Mouse (Mus musculus): ENCODE measurements around the gene Gpn2. TPM values are rescaled to one million over a fixed set of nuclear protein-coding genes. Genes with fewer than 3 reads are reported as not detected.
A peak's percentile ranks its signal among the peaks of the same experiment; 100 is the strongest.

Gene Gpn2
- polyA plus RNA-seq, 1 experiment, result 8.1 TPM

GRCm38 (mm10) chr4:133605330-133605729, 21.2 kb downstream of the Gpn2 start:
- no peaks in the 10 kb centered on the region for H3K4me1 ChIP-seq (ENCODE audit: control insufficient read depth, insufficient read depth, insufficient read length, low read length)
- no peak overlapping the region for H3K4me3 ChIP-seq (ENCODE audit: insufficient read depth, low read depth, low read length)
- H3K27ac ChIP-seq (replicated peaks; ENCODE audit: low read depth, low read length), result no peak overlapping the region

DNA sequence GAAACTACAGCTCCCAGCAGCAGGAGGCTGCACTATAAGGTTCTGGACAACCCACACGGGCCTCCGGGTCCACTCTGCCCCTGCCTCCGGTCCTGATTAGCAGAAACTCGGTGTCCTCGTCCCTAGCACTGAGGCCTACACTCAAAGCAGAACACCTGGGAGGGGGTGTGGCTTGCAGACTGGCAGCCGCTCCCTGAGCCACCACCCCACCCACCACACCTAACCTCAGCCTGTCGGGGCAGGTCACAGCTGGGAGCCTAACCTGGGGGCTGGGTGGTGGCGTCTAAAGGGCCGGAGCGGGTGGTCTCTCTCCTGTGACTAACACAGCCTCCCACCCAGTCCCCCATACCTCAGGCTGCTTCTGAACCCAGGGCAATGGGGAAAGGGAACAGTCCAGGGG, 23.1 kb downstream of the Gpn2 start:
- Histone ChIP-seq H3K27ac (replicated peaks; ENCODE audit: low read depth, low read length) (no peak overlapping the region), H3K4me1 (ENCODE audit: control insufficient read depth, insufficient read depth, insufficient read length, low read length) (no peaks in the 10 kb centered on the region), H3K4me3 (ENCODE audit: insufficient read depth, low read depth, low read length) (no peak overlapping the region)

GRCm38 (mm10) chr4:133609719-133610118, 25.6 kb downstream of the Gpn2 start:
- Histone ChIP-seq H3K27ac (replicated peaks; ENCODE audit: low read depth, low read length) (no peak overlapping the region), H3K4me1 (ENCODE audit: control insufficient read depth, insufficient read depth, insufficient read length, low read length) (0 out of 2 replicates have a peak, but pooled peaks cover under 1% of the 10 kb centered on the region), H3K4me3 (ENCODE audit: insufficient read depth, low read depth, low read length) (no peak overlapping the region)

DNA sequence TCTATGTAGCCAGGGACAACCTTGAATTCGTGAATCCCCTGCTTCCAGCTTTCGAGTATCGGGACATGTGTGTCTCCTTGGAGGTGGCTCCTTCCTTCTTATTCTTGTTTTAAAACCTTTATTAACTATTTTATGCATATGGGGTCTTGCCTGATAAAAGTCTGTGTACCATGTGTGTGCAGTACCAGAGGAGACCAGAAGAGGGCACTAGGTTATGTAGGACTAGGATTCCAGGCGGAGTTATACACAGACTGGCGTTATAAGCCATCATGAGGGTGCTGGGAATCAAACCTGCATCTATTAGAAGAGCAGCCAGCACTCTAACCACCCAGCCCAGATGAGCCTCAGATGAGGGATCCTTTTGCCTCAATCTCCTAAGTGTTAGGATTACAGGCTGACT, 27.7 kb downstream of the Gpn2 start:
- Histone ChIP-seq H3K4me1 (ENCODE audit: control insufficient read depth, insufficient read depth, insufficient read length, low read length) (peaks cover 19% of the 10 kb centered on the region), H3K27ac (replicated peaks; ENCODE audit: low read depth, low read length) (no peak overlapping the region), H3K4me3 (ENCODE audit: insufficient read depth, low read depth, low read length) (no peak overlapping the region)

- H3K4me1 ChIP-seq (ENCODE audit: control insufficient read depth, insufficient read depth, insufficient read length, low read length), result peaks cover 23% of the 10 kb centered on the region
- no peak overlapping the region for H3K27ac ChIP-seq (replicated peaks; ENCODE audit: low read depth, low read length)
- H3K4me3 ChIP-seq (ENCODE audit: insufficient read depth, low read depth, low read length), result no peak overlapping the region
These were observed 28.3 kb downstream of the Gpn2 start for GRCm38 (mm10) chr4:133612416-133612815.

GRCm38 (mm10) chr4:133613026-133613425, 28.9 kb downstream of the Gpn2 start:
- Histone ChIP-seq H3K4me1 (ENCODE audit: control insufficient read depth, insufficient read depth, insufficient read length, low read length) (peaks cover 23% of the 10 kb centered on the region), H3K4me3 (ENCODE audit: insufficient read depth, low read depth, low read length) (no peak overlapping the region), H3K27ac (replicated peaks; ENCODE audit: low read depth, low read length) (no peak overlapping the region)

DNA sequence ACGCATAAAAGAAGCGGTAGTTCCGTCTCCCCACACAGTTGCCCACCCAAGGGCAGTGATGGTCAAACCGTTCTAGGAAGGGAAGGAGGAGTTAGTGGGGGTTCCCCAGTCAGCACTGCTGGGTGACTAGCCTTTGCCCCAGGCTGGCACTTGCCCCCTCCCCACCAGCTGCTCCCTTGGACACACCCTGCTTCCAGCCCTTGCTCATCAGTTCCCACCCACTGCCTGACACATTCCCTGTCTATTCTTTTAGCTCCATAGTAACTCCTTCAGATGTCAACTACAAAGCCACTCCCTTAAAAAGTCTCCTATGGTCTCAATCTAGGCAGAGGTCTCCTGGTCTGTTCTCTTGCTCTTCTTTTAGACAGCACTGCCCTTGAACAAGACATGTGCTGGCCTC, 29.7 kb downstream of the Gpn2 start:
- Histone ChIP-seq H3K4me1 (ENCODE audit: control insufficient read depth, insufficient read depth, insufficient read length, low read length) (peaks cover 23% of the 10 kb centered on the region), H3K4me3 (ENCODE audit: insufficient read depth, low read depth, low read length) (no peak overlapping the region), H3K27ac (replicated peaks; ENCODE audit: low read depth, low read length) (no peak overlapping the region; the same call in 1 of the 2 replicates)

GRCm38 (mm10) chr4:133614274-133614761, 30.2 kb downstream of the Gpn2 start:
- H3K27ac ChIP-seq (replicated peaks; ENCODE audit: low read depth, low read length), result no peak overlapping the region

GRCm38 (mm10) chr4:133615416-133615815, 31.3 kb downstream of the Gpn2 start:
- Histone ChIP-seq H3K27ac (replicated peaks; ENCODE audit: low read depth, low read length) (peak overlapping the region; percentile 31), H3K4me1 (ENCODE audit: control insufficient read depth, insufficient read depth, insufficient read length, low read length) (peaks cover 28% of the 10 kb centered on the region), H3K4me3 (ENCODE audit: insufficient read depth, low read depth, low read length) (no peak overlapping the region)

More at GRCm38 (mm10) chr4:133614274-133614761, 30.2 kb downstream of the Gpn2 start:
- peaks cover 23% of the 10 kb centered on the region for H3K4me1 ChIP-seq (ENCODE audit: control insufficient read depth, insufficient read depth, insufficient read length, low read length)
- H3K4me3 ChIP-seq (ENCODE audit: insufficient read depth, low read depth, low read length), result no peak overlapping the region

DNA sequence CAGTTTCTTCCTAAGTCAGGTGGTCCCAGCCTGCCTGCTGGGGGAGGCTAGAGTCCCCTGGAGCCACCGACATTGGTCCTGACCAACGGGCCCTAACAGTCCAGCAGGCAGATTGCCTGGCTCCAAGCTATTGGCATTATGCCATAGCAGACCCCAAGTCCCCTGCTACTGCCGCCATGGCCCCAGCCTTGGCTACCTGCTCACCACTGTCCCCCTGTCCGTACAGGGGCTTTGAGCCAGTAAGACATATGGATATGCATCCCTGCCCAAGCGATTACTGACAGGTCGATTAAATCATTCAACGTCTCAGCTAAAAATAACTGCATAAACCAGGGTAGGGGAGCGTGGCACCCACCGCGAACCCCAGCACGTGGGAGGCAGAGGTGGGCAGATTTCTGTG, 33.8 kb downstream of the Gpn2 start:
- Histone ChIP-seq H3K4me3 (ENCODE audit: insufficient read depth, low read depth, low read length) (no peak overlapping the region), H3K27ac (replicated peaks; ENCODE audit: low read depth, low read length) (no peak overlapping the region), H3K4me1 (ENCODE audit: control insufficient read depth, insufficient read depth, insufficient read length, low read length) (peaks cover 33% of the 10 kb centered on the region)

DNA sequence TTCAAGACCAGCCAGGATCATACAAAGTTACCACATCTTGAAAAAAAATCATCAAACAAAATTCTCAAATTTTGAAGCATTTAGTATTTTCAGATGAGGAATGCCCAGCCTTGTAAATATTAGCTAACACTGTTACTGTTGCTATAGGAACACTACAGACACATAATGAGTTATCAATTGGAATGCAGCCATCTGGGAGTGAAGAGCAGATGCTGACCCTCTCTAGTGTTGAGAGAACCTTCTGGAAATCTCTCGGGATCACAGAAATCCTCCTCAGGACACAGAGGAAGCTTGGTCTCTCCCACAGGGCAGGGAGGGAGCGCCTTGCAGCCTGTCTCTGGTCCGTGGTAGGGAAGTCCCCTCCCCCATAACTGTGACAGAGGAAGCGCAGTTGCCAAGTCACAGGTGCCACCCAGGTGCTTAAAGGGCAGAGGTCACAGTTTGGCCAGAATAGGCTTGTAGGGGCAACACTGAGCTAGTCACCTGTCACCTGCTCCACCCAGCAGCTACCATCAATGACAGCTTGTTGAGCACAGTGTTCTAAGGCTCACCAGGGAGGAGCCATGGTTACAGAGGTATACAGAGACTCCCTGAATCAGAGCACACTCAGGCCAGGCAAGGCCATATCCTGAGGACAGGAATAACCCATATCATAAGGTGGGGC, 35.4 kb downstream of the Gpn2 start:
- Histone ChIP-seq H3K4me1 (ENCODE audit: control insufficient read depth, insufficient read depth, insufficient read length, low read length) (peaks cover 42% of the 10 kb centered on the region), H3K27ac (replicated peaks; ENCODE audit: low read depth, low read length) (peak overlapping the region; percentile 15; the same call in 1 of the 2 replicates), H3K4me3 (ENCODE audit: insufficient read depth, low read depth, low read length) (no peak overlapping the region)

GRCm38 (mm10) chr4:133620668-133621067, 36.5 kb downstream of the Gpn2 start:
- Histone ChIP-seq H3K4me3 (ENCODE audit: insufficient read depth, low read depth, low read length) (no peak overlapping the region), H3K27ac (replicated peaks; ENCODE audit: low read depth, low read length) (peak overlapping the region; percentile 19; the same call in 1 of the 2 replicates), H3K4me1 (ENCODE audit: control insufficient read depth, insufficient read depth, insufficient read length, low read length) (peaks cover 35% of the 10 kb centered on the region)

DNA sequence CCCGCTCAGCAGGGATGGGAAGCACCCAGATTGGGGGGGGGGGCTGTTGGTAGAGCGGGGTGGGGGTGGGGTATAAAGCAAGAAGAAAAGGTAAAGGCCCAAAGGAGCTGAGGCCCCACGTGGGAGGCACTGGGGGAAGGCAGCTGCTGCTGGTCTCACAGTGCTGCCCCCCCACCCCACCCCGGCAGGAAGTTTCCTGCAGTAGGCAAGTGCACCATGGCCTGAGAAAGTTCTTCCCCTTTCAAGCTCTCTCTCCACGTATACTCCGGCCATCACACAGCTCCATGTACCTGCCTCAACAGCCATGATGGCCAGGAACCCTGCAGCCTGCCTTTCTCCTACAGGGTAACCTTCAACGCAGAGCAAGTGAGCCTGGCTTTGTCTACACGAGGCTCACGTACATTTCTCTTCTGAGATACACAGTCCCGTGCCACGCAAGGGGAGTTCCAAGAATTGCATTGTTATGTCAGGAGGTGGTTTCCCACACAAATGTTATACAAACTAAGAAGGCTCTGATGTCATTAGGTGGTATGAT, 38.1 kb downstream of the Gpn2 start:
- no peak overlapping the region for H3K27ac ChIP-seq (replicated peaks; ENCODE audit: low read depth, low read length)
- H3K4me3 ChIP-seq (ENCODE audit: insufficient read depth, low read depth, low read length), result no peak overlapping the region
- peaks cover 30% of the 10 kb centered on the region for H3K4me1 ChIP-seq (ENCODE audit: control insufficient read depth, insufficient read depth, insufficient read length, low read length)

- no peak overlapping the region for H3K4me3 ChIP-seq (ENCODE audit: insufficient read depth, low read depth, low read length)
These were observed 40.7 kb downstream of the Gpn2 start for GRCm38 (mm10) chr4:133624830-133625229.

GRCm38 (mm10) chr4:133625621-133626071, 41.5 kb downstream of the Gpn2 start:
- Histone ChIP-seq H3K27ac (replicated peaks; ENCODE audit: low read depth, low read length) (peak overlapping the region; percentile 98), H3K4me3 (ENCODE audit: insufficient read depth, low read depth, low read length) (no peak overlapping the region), H3K4me1 (ENCODE audit: control insufficient read depth, insufficient read depth, insufficient read length, low read length) (peaks cover 34% of the 10 kb centered on the region)

More at GRCm38 (mm10) chr4:133624830-133625229, 40.7 kb downstream of the Gpn2 start:
- Histone ChIP-seq H3K4me1 (ENCODE audit: control insufficient read depth, insufficient read depth, insufficient read length, low read length) (peaks cover 31% of the 10 kb centered on the region), H3K27ac (replicated peaks; ENCODE audit: low read depth, low read length) (peak overlapping the region; percentile 97)

DNA sequence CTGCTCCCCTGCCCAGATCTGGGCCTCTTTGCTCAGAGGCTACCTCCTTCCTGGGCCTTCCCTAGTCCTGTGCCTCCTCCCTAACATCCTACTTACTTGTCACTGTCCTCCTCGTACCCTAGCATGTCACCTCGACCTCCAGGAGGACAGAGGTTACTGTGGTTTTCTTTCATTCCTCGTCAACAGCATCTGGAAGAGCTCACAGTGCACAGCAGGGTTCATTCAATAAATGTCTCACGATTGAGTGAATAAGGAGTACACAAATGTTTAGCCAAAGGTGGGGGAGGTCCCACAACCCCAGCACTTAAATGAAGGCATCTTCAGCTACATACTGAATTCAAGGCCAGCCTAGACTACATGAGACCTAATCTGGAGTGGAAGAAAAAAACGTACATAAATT, 42.1 kb downstream of the Gpn2 start:
- Histone ChIP-seq H3K4me3 (ENCODE audit: insufficient read depth, low read depth, low read length) (no peak overlapping the region), H3K27ac (replicated peaks; ENCODE audit: low read depth, low read length) (peak overlapping the region; percentile 98), H3K4me1 (ENCODE audit: control insufficient read depth, insufficient read depth, insufficient read length, low read length) (peaks cover 33% of the 10 kb centered on the region)

Data from brown adipose tissue, adult 24 weeks (tissue).